Mouse (Mus musculus) heart, embryonic 10.5 days (tissue): ENCODE measurements at regions not wholly inside any gene's neighbourhood (a gene's known extent, or its start where the extent isn't known, plus 50 kb on each side); places are given as distances from the start of the nearest gene placed in this dataset.

Source experiments
- DNase-seq: peaks from one replicate; pipeline ENCODE4 v3.0.0-alpha.2; 2017; ENCODE audit warnings: low spot score
- H3K27ac ChIP-seq: fragments of 300-500 bp; sonication (generic); 2 replicates; pipeline ENCODE4 v1.5.1; 2016; ENCODE audit warnings: mild to moderate bottlenecking
- H3K27me3 ChIP-seq: fragments of 300-500 bp; sonication (generic); 2 replicates; pipeline ENCODE4 v1.6.1; 2016; ENCODE audit warnings: mild to moderate bottlenecking; ENCODE audit not compliant: poor library complexity, insufficient read depth, severe bottlenecking
- H3K36me3 ChIP-seq: fragments of 300-500 bp; sonication (generic); 2 replicates; pipeline ENCODE4 v1.6.1; 2016; ENCODE audit warnings: mild to moderate bottlenecking, moderate library complexity
- H3K4me1 ChIP-seq: fragments of 300-500 bp; sonication (generic); 2 replicates; pipeline ENCODE4 v1.6.1; 2016; ENCODE audit warnings: mild to moderate bottlenecking
- H3K4me3 ChIP-seq: fragments of 300-500 bp; sonication (generic); 2 replicates; pipeline ENCODE4 v1.5.1; 2016; ENCODE audit warnings: mild to moderate bottlenecking, moderate library complexity
- H3K9me3 ChIP-seq: fragments of 300-500 bp; sonication (generic); 2 replicates; pipeline ENCODE4 v1.6.1; 2016; ENCODE audit warnings: mild to moderate bottlenecking, moderate library complexity
- WGBS: fragments of 180-500 bp; shearing (Covaris S2); methylation state at CpG from one replicate; pipeline ENCODE4 v1.1.7; 2016; 5-methylcytosine and 5-hydroxymethylcytosine counted together

DNA sequence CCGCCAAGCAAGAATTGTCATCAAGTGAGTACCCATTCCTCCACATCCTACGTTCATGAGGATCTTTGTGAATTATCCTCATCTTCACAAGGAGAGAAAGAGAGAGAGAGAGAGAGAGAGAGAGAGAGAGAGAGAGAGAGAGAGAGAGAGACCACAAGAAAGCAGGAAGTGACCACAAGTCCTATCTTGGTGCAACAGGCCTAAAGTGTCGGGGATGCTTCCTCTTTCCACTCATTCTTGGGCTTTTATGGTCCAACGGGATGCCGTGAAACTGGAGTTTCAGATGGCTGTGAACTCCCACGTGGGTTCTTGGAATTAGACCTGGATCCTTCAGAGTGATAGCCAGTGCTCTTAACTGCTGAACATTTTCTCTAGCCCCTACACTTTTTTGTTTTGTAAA is 53.1 kb upstream of the Rai14 start:
- no peak for DNase-seq
- H3K27ac ChIP-seq, result no peak overlapping the region
- WGBS, result 65% methylated on average over 6 of the region's 6 CpGs
- no peaks in the 10 kb centered on the region for H3K4me1 ChIP-seq
- no peaks in the 10 kb centered on the region for H3K36me3 ChIP-seq
- no peak overlapping the region for H3K4me3 ChIP-seq
- H3K27me3 ChIP-seq, result 0 out of 2 replicates have a peak, but pooled peaks cover 6% of the 10 kb centered on the region
- no peaks in the 10 kb centered on the region for H3K9me3 ChIP-seq

DNA sequence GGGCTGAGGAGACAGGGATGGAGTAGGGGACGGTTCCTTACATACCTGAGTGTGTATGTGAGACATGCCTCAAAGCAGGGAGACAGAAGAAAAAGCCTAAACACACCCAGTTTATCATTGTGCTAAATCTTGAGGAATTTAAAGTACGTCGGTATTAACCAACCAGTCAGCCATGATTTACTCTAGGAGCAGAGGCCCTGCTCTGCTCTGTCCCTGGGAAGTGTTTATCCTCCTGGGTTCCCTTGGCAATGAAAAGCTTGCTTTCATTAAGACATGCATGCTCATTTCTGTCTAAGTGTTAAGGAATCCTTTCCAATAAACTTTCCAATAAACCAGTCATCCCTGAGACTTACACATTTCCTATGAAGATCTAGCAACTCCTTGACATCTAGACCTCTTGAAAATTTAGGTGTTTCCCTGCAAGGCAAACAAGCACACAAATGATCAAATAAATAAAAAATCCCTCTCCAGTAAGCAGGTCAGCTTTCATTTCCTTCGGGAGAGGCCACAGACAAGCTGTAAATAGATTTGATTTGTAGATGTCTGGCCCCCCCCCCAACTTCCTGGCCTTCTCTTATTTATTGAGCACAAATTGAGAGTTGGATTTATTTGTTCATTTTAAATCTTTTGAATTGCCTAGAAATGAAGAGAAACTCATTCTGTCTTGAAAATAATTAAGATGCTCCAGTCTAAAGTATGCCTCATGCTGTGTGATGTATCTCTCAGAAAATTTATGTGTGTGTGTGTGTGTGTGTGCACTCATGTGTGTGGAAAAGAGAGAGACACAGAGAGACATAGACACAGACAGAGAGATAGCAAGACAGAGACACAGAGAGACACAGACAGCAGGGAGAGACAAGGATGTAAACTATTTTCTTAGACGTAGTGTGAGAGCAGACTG is 56.2 kb upstream of the Rai14 start:
- no peak overlapping the region for H3K27ac ChIP-seq
- no peaks in the 10 kb centered on the region for H3K36me3 ChIP-seq
- 64% methylated on average over 5 of the region's 5 CpGs for WGBS
- no peaks in the 10 kb centered on the region for H3K4me1 ChIP-seq
- H3K27me3 ChIP-seq, result 0 out of 2 replicates have a peak, but pooled peaks cover 6% of the 10 kb centered on the region
- no peak for DNase-seq
- no peaks in the 10 kb centered on the region for H3K9me3 ChIP-seq
- no peak overlapping the region for H3K4me3 ChIP-seq

GRCm38 (mm10) chr15:10771311-10771690 is 56.9 kb upstream of the Rai14 start:
- Histone ChIP-seq H3K27ac (no peak overlapping the region), H3K27me3 (0 out of 2 replicates have a peak, but pooled peaks cover 6% of the 10 kb centered on the region), H3K4me1 (no peaks in the 10 kb centered on the region), H3K4me3 (no peak overlapping the region), H3K36me3 (no peaks in the 10 kb centered on the region), H3K9me3 (no peaks in the 10 kb centered on the region)
- no peak for DNase-seq
- 36% methylated on average over 4 of the region's 4 CpGs for WGBS

GRCm38 (mm10) chr15:10779941-10780620 is 65.7 kb upstream of the Rai14 start:
- H3K4me1 ChIP-seq, result no peaks in the 10 kb centered on the region
- H3K27me3 ChIP-seq, result no peaks in the 10 kb centered on the region
- DNase-seq, result no peak
- H3K36me3 ChIP-seq, result no peaks in the 10 kb centered on the region
- no peaks in the 10 kb centered on the region for H3K9me3 ChIP-seq
- H3K4me3 ChIP-seq, result no peak overlapping the region
- H3K27ac ChIP-seq, result no peak overlapping the region
- WGBS, result 64% methylated on average over 13 of the region's 13 CpGs

GRCm38 (mm10) chr15:10789371-10789770 is 74.9 kb upstream of the Rai14 start:
- 81% methylated on average over 6 of the region's 6 CpGs for whole genome bisulfite sequencing
- H3K36me3 ChIP-seq, result no peaks in the 10 kb centered on the region
- no peak overlapping the region for H3K27ac ChIP-seq
- no peaks in the 10 kb centered on the region; the same call in 1 of the 2 replicates for H3K9me3 ChIP-seq
- no peak for DNase-seq
- no peaks in the 10 kb centered on the region for H3K27me3 ChIP-seq
- no peak overlapping the region for H3K4me3 ChIP-seq
- H3K4me1 ChIP-seq, result no peaks in the 10 kb centered on the region

- H3K4me1 ChIP-seq, result no peaks in the 10 kb centered on the region
- 69% methylated on average over 3 of the region's 3 CpGs for whole genome bisulfite sequencing
- no peaks in the 10 kb centered on the region for H3K36me3 ChIP-seq
- H3K27ac ChIP-seq, result no peak overlapping the region
- no peaks in the 10 kb centered on the region; the same call in 1 of the 2 replicates for H3K9me3 ChIP-seq
- no peaks in the 10 kb centered on the region for H3K27me3 ChIP-seq
- H3K4me3 ChIP-seq, result no peak overlapping the region
- DNase-seq, result no peak
Measured at GRCm38 (mm10) chr15:10790862-10791497, 76.6 kb upstream of the Rai14 start.

- Histone ChIP-seq H3K4me1 (no peaks in the 10 kb centered on the region), H3K27ac (no peak overlapping the region), H3K9me3 (no peaks in the 10 kb centered on the region; the same call in 1 of the 2 replicates), H3K36me3 (no peaks in the 10 kb centered on the region), H3K4me3 (no peak overlapping the region), H3K27me3 (no peaks in the 10 kb centered on the region)
- peak; percentile 41 for DNase-seq
- WGBS, result 59% methylated on average over 3 of the region's 3 CpGs
Measured at GRCm38 (mm10) chr15:10791516-10792112, 77.2 kb upstream of the Rai14 start.

GRCm38 (mm10) chr15:10792156-10792555 is 77.7 kb upstream of the Rai14 start:
- WGBS, result 83% methylated on average over 7 of the region's 7 CpGs
- no peaks in the 10 kb centered on the region for H3K4me1 ChIP-seq
- H3K36me3 ChIP-seq, result no peaks in the 10 kb centered on the region
- no peaks in the 10 kb centered on the region; the same call in 1 of the 2 replicates for H3K9me3 ChIP-seq
- no peaks in the 10 kb centered on the region for H3K27me3 ChIP-seq
- no peak overlapping the region for H3K4me3 ChIP-seq
- peak; percentile 53 for DNase-seq
- H3K27ac ChIP-seq, result no peak overlapping the region

DNA sequence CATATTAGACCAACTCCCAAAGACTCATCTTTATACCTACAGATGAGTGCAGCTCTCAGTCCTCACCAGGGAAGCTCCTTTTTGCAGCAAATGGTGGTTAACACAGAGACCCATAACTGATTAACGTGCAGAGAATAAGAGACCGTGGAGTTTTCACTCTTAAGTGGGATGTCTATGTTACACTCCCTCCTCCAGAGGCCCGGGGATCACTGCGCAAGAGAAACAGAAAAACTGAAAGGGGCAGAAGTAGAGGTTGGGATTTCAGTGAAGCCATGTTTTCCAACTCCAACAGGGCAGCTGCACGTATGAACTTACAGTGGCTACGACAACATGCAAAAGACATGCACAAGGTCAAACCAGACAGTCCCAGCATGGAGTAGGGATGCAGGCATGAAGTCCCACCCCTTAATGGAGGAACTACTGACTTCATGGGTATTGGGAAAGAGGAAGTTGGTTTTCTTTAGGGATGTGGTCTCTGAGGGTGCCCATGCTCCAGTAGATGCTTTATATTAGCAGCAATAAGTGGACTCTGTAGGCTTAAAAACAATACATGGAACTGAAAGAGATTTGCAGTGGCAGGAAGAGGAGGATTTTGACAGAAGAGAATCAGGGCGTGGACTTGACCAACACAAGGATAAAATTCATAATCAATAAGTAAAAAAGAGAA is 80.8 kb upstream of the Rai14 start:
- WGBS, result 84% methylated on average over 7 of the region's 7 CpGs
- Histone ChIP-seq H3K4me1 (no peaks in the 10 kb centered on the region), H3K27ac (no peak overlapping the region), H3K4me3 (no peak overlapping the region), H3K9me3 (no peaks in the 10 kb centered on the region), H3K27me3 (no peaks in the 10 kb centered on the region), H3K36me3 (no peaks in the 10 kb centered on the region)
- peak; percentile 20 for DNase-seq

- H3K27ac ChIP-seq, result no peak overlapping the region
- no peak overlapping the region for H3K4me3 ChIP-seq
- no peaks in the 10 kb centered on the region for H3K27me3 ChIP-seq
- peak; percentile 43 for DNase-seq
- no peaks in the 10 kb centered on the region for H3K36me3 ChIP-seq
- H3K9me3 ChIP-seq, result no peaks in the 10 kb centered on the region
- no peaks in the 10 kb centered on the region for H3K4me1 ChIP-seq
Measured at GRCm38 (mm10) chr15:10799656-10800055, 85.2 kb upstream of the Rai14 start.

GRCm38 (mm10) chr15:10814195-10814594 is 99.8 kb upstream of the Rai14 start:
- WGBS, result 67% methylated on average over 2 of the region's 2 CpGs
- peak overlapping the region; percentile 48 for H3K27ac ChIP-seq

GRCm38 (mm10) chr15:10814709-10815108 is 100.3 kb upstream of the Rai14 start:
- peak; percentile 81 for DNase-seq
- 0 out of 2 replicates have a peak, but pooled peaks cover 10% of the 10 kb centered on the region for H3K4me1 ChIP-seq
- H3K36me3 ChIP-seq, result no peaks in the 10 kb centered on the region
- H3K27me3 ChIP-seq, result no peaks in the 10 kb centered on the region
- H3K27ac ChIP-seq, result no peak overlapping the region
- no peak overlapping the region for H3K4me3 ChIP-seq
- WGBS, result 43% methylated on average over 7 of the region's 7 CpGs
- H3K9me3 ChIP-seq, result no peaks in the 10 kb centered on the region

More at GRCm38 (mm10) chr15:10814195-10814594, 99.8 kb upstream of the Rai14 start:
- no peak for DNase-seq
- no peaks in the 10 kb centered on the region for H3K9me3 ChIP-seq
- H3K36me3 ChIP-seq, result no peaks in the 10 kb centered on the region
- H3K4me1 ChIP-seq, result 0 out of 2 replicates have a peak, but pooled peaks cover 10% of the 10 kb centered on the region
- H3K27me3 ChIP-seq, result no peaks in the 10 kb centered on the region
- H3K4me3 ChIP-seq, result no peak overlapping the region
